Mouse (Mus musculus): ENCODE data around the gene Wdr25.

GRCm38 (mm10) chr12:108905620-108906302, 12.3 kb downstream of the Wdr25 start:
- no peak for TF ChIP-seq NRF1 (IDR thresholded peaks at IDR 0.05; ENCODE audit: insufficient read depth, low read depth, low read length, poor library complexity, severe bottlenecking)
- TF ChIP-seq USF2 (IDR thresholded peaks at IDR 0.05; ENCODE audit: borderline replicate concordance in 1 of 2, insufficient read depth in 1 of 2, low read depth in 1 of 2, low read length in 2 of 2): no peak
- no peak for TF ChIP-seq TAL1 (IDR thresholded peaks at IDR 0.05; ENCODE audit: low read length)
- no peak for TF ChIP-seq CTCF (IDR thresholded peaks at IDR 0.05 in 2 of 3, conservative IDR thresholded peaks at IDR 0.05 in 1 of 3; ENCODE audit: control insufficient read depth in 1 of 3, insufficient read depth in 1 of 3, low read depth in 2 of 3, low read length in 3 of 3, poor library complexity in 1 of 3, severe bottlenecking in 1 of 3)
- TF ChIP-seq MAFK (IDR thresholded peaks at IDR 0.05; ENCODE audit: borderline replicate concordance, low read depth, low read length): no peak
- no peak for TF ChIP-seq RCOR1 (IDR thresholded peaks at IDR 0.05; ENCODE audit: low read depth, low read length)
- no peak for TF ChIP-seq MEF2A (IDR thresholded peaks at IDR 0.05; ENCODE audit: extremely low read depth, insufficient replicate concordance, low read depth, low read length, poor library complexity, severe bottlenecking)
- no peak for TF ChIP-seq ZC3H11A (IDR thresholded peaks at IDR 0.05; ENCODE audit: low read depth, low read length)
- TF ChIP-seq ELF1 (IDR thresholded peaks at IDR 0.05; ENCODE audit: low read depth, low read length): no peak
- TF ChIP-seq MYB (IDR thresholded peaks at IDR 0.05; ENCODE audit: low read depth, low read length): no peak
- TF ChIP-seq ETS1 (IDR thresholded peaks at IDR 0.05; ENCODE audit: low read depth, low read length): no peak
- TF ChIP-seq POLR2A (IDR thresholded peaks at IDR 0.05; ENCODE audit: control insufficient read depth in 1 of 2, insufficient read depth in 1 of 2, low read depth in 1 of 2, low read length in 2 of 2, poor library complexity in 1 of 2): no peak
